Mouse (Mus musculus) small intestine, adult 2 months (tissue): ENCODE results near the gene Rpp14.

Experiments
- CTCF ChIP-seq: fragments of 200-500 bp; IDR thresholded peaks from 2 replicates; pipeline ENCODE4 v1.5.1; 2012; ENCODE audit warnings: low read depth, mild to moderate bottlenecking, control low read depth, inconsistent platforms, low read length, moderate library complexity, mixed read lengths; ENCODE audit not compliant: insufficient replicate concordance, insufficient read length; ENCODE audit errors: extremely low read depth
- POLR2A ChIP-seq: fragments of 200-500 bp; IDR thresholded peaks from 2 replicates; pipeline ENCODE4 v1.6.1; 2012; ENCODE audit warnings: low read depth, mild to moderate bottlenecking, control low read depth, inconsistent platforms, low read length, moderate library complexity

GRCm38 (mm10) chr14:8134234-8134633, 54.1 kb downstream of the Rpp14 start:
- TF ChIP-seq POLR2A (no peak), CTCF (no peak)
